Mouse (Mus musculus) T-cell, adult 2 months (primary cell): ENCODE data around the gene Opcml.

Source experiments
- DNase-seq: peaks from one replicate; pipeline ENCODE4 v3.0.0; 2022; ENCODE audit warnings: low spot score

Opcml gene

GRCm38 (mm10) chr9:28319021-28319755, 528.6 kb downstream of the Opcml start:
- DNase-seq: no peak

DNA sequence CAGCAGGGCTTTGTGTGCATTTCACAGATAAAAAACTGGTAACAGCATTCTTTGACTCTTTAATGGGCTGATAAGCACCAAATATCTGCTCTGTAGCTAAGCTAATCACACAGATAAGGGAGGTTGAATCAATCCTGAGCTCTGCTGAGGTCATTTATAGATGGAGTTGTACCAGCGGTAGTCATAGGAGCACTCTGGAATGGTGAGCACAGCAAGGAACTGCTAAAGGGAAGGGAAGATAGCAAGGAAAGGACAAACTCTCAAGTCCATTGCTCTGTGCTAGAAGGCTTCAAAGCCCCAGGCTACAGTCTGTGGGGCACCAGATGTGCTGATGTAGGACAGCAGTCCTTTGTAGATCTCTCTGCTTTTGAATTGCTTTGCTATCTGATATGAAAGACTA, 529.2 kb downstream of the Opcml start:
- no peak for DNase-seq

GRCm38 (mm10) chr9:28327985-28328384, 537.4 kb downstream of the Opcml start:
- DNase-seq: no peak

GRCm38 (mm10) chr9:28328434-28328833, 537.9 kb downstream of the Opcml start:
- no peak for DNase-seq

DNA sequence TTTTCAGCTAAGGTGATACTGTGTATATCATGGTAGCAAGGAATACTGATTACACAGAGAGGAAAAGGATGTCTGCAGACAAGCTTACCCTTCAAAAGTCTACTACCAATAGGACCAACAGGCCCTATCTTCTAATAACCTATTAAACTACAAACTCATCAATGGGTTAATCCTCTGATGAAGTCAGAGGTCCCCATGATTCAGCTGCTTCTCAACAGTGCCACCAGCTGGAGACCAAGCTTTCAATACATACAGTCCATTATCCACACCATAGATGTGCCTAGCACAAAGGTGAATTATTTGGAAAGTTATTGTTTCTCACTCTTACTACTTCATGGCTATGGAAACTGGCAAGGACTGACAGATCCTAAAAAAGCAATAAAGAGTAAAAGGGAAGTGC, 538.9 kb downstream of the Opcml start:
- no peak for DNase-seq

- DNase-seq: no peak
Observed at GRCm38 (mm10) chr9:28336511-28337208, 546.1 kb downstream of the Opcml start.

GRCm38 (mm10) chr9:28337837-28338236, 547.3 kb downstream of the Opcml start:
- DNase-seq: no peak

DNA sequence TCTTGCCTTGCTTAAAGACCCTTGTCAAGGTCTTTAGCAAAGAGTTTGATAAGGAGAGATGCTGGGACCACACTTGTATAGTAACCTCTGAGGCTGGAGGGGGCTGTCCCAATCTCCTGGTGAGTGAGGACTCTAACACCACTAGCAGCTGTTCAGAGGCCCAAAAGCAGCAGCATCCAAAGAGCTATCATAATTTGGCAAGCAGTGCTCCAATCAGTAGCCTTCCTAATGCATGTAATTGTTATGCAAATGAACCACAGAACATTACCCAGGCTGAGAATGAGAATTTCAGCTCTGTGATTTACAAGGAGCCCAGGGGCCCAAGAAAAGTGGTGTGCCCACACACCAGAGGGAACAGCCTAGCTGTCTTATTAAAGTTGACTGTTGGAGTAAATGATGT, 564.4 kb downstream of the Opcml start:
- DNase-seq: no peak

GRCm38 (mm10) chr9:28357946-28358345, 567.4 kb downstream of the Opcml start:
- no peak for DNase-seq

DNA sequence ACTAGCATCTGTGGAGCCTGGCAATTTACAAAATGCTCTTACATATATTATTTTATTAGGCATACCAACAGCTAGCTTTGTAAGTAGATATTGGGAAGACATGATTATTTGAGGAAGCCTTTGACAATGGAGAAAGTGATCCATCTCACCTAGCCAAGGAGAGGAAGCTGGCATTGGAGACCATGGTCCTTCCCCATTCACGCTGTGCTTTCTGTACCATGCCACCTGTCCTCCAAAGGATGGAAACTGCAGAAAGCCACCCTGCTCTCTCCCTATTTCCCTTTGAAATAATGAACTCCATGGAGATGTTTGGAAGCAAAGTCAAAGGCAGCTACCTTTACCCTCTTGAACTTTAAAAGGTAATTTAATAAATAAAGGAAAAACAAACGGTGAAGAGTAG, 570.1 kb downstream of the Opcml start:
- DNase-seq: no peak

- DNase-seq: no peak
Observed at GRCm38 (mm10) chr9:28364473-28365159, 574.0 kb downstream of the Opcml start.

DNA sequence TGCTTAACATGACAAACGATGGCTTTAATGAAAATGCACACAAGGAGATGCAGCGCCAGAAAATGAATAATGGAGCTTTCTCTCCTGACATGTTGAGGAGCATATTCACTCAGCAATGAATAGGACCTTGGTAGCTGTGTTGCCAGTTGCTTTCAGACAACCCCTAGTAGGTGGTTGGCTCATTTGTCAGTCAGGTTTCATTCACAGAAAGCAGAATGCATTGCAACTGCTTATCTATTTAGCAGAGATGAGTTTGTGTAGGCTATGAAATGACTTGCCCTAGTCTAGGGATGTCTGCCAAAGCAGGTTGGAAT, 574.5 kb downstream of the Opcml start:
- no peak for DNase-seq

DNA sequence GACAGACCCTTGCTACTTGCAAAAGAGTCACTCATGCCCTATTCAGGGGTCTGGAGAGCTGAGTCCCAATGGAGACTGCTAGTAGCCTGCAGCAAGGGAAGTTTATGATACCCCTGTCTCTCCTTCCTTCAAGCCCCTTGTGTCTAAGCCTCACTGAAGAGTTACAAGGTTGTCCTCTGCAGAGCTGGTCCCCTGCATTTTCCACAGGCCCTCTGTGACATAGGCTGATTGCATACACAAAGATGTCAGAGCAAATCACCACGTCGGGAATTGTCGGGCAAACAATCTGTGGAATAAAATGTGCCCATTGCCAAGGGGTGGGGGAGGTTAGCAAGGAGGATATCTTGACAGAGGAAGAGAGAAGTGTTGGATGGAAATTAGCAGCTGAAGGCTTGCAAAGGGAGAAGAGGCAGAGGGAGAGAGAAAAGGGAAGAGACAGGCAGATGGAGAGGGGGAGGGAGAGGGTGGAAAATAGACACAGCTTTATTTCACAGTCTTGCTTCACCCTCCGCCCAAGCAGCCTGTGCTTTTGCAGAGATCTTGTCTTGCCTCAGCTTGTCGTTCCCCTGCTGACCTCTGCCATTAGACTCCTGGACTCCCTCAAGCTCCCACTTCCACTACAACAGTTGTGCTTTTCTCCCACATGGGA, 596.1 kb downstream of the Opcml start:
- DNase-seq: no peak

GRCm38 (mm10) chr9:28395222-28395621, 604.6 kb downstream of the Opcml start:
- no peak for DNase-seq

DNA sequence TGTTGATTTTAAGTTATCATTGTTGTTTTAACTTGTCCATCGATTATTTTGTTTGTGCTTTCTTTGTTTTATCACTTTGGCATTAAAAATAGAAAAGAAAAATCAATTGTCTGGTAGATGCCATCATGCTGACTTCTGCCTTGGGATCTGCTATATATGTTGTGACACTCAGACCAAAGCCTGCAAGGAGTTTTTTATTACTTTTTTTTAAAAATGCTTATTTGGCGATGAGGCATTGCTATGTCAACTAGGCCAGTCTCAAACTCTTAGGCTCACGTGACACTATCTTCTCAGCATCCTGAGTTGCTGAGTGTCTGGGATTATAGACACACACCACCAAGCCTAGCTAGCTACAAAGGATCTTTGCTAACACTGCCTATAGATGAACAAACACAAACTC, 605.1 kb downstream of the Opcml start:
- no peak for DNase-seq

GRCm38 (mm10) chr9:28402770-28403650, 612.4 kb downstream of the Opcml start:
- no peak for DNase-seq

DNA sequence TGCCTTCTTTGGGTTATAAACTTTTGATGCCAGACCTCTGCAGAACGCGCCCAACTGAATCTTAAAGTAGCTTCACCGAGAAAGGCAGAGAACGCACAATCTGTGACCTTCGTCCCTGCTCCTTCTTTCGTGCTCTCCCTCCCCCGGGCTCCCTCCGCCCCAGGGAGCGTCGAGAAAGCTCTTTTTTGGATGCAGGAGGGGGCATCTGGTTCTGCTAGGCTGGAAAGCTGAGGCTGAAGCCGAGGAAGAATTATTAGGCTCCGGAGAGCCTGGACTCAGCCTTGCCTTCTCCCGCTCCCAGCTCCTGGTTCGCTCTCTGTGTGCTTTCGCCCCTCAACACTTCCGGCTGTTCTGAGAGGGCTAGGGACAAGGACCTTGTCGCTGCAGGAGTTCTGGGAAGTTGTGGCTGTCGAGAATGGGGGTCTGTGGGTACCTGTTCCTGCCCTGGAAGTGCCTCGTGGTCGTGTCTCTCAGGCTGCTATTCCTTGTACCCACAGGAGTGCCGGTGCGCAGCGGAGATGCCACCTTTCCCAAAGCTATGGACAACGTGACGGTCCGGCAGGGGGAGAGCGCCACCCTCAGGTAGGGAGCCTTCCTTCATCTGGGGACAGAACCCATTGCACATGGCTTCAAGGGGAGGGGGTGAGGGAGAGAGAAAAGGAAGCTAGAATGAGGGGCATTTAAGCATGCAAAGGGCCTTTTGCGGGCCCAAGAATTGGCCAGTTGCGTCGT, 613.4 kb downstream of the Opcml start:
- no peak for DNase-seq

GRCm38 (mm10) chr9:28404616-28405015, 614.0 kb downstream of the Opcml start:
- DNase-seq: no peak

DNA sequence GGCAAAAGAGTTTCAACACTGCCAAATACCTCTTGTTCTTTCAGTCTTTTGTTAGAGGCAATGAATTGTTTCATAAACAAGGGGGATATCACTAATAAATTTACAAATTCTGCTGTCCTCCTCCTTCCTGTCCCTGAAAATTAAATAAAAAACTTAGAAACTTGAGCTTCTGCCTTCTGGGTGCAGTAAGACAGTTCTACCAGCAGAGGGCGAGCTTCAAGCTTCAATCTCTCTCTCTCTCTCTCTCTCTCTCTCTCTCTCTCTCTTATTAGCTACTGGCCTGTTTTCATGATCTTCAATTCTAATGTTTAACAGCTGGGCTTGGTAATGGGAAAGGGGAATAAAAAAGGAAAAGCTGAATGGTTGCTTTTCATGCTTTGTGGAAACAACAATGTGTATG, 615.2 kb downstream of the Opcml start:
- no peak for DNase-seq

DNA sequence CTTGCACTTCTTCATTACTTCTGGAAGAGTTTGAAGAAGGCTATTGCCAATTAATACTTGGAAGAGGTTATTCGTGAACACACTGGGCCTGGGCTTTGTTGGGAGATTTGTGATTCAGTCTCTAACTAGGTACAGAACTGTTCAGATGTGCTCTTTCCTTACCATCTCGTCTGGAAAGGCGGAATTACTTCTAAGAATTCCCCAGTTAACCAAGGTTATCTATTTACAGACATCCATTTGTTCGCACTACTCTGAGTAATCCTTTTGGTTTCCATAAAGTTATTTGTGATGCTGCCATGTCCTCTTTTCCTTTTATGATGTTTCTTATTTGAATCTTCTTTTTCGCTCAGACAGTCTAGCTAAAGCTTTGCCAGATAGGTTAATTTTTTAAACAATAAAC, 630.2 kb downstream of the Opcml start:
- no peak for DNase-seq

GRCm38 (mm10) chr9:28423407-28423806, 632.8 kb downstream of the Opcml start:
- DNase-seq: no peak
